Mouse (Mus musculus) ES-E14 (cell line): ENCODE measurements around the gene Agbl3.

ENCODE experiments used
- CHD2 ChIP-seq: IDR thresholded peaks from 2 replicates; pipeline ENCODE4 v1.6.1; 2014; ENCODE audit warnings: mild to moderate bottlenecking, low read depth, low read length, inconsistent platforms
- HCFC1 ChIP-seq: IDR thresholded peaks from 2 replicates; pipeline ENCODE4 v1.6.1; 2012; ENCODE audit warnings: low read length, inconsistent platforms, borderline replicate concordance; ENCODE audit not compliant: insufficient read depth
- MAFK ChIP-seq: IDR thresholded peaks from 2 replicates; pipeline ENCODE4 v1.6.1; 2014; ENCODE audit warnings: mild to moderate bottlenecking, low read depth, low read length, inconsistent platforms; ENCODE audit not compliant: insufficient read depth
- ZC3H11A ChIP-seq: IDR thresholded peaks from 2 replicates; pipeline ENCODE4 v1.6.1; 2012; ENCODE audit warnings: low read depth, mild to moderate bottlenecking, inconsistent platforms, low read length, borderline replicate concordance
- ZNF384 ChIP-seq: IDR thresholded peaks from 2 replicates; pipeline ENCODE4 v1.6.1; 2012; ENCODE audit warnings: low read depth, low read length, inconsistent platforms

DNA sequence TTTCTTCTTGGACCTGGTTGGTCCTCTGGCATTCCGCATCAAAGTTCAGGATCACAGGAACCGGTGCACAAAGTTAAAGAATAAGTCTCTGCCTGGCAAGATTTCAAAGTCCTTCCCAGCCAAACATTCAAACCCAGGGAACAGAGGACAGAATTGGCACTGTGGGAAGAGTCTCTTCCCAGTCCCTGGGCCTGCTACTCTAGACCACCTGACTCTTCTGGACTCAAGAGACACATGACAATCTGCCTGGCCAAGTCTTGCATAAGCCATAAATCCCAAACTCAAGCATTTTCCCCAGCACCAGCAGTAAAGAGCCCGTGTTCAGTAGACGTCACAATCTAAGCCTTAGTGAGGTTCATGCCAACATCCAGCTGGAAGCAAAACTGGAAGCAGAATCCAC is 126.4 kb downstream of the Agbl3 start:
- TF ChIP-seq ZC3H11A (no peak), HCFC1 (no peak), MAFK (no peak), ZNF384 (no peak), CHD2 (no peak)
